Mouse (Mus musculus): ENCODE data around the gene Tnfsf15. TPM values are rescaled to one million over a fixed set of nuclear protein-coding genes. Genes with fewer than 3 reads are reported as not detected.

Tnfsf15 gene
- total RNA-seq, 1 experiment, result 0.49 TPM

GRCm38 (mm10) chr4:63717922-63718643 is 26.8 kb downstream of the Tnfsf15 start:
- no peaks in the 10 kb centered on the region for H3K36me3 ChIP-seq (ENCODE audit: control insufficient read depth, insufficient read depth, low read length, poor library complexity, severe bottlenecking)
- H3K4me3 ChIP-seq (ENCODE audit: insufficient read depth in 1 of 2, low read depth in 1 of 2, low read length in 2 of 2, poor library complexity in 1 of 2, severe bottlenecking in 1 of 2), result no peak overlapping the region
- TF ChIP-seq CHD2 (IDR thresholded peaks at IDR 0.05; ENCODE audit: low read depth, low read length) (no peak), ZNF384 (IDR thresholded peaks at IDR 0.05; ENCODE audit: low read depth, low read length) (no peak), ZC3H11A (IDR thresholded peaks at IDR 0.05; ENCODE audit: borderline replicate concordance, low read depth, low read length) (no peak), HCFC1 (IDR thresholded peaks at IDR 0.05; ENCODE audit: borderline replicate concordance, insufficient read depth, low read length) (no peak), MAFK (IDR thresholded peaks at IDR 0.05; ENCODE audit: insufficient read depth, low read depth, low read length) (no peak)
- no peak overlapping the region for H3K27ac ChIP-seq (ENCODE audit: insufficient read depth, low read depth, low read length, poor library complexity, severe bottlenecking)
- no peak for DNase-seq (ENCODE audit: low read depth, low spot score)
- in situ Hi-C loops (cut with MboI; ENCODE audit: low sequenced_read_pairs in 2 of 2, unreplicated experiment in 2 of 2), result no loop called here
- no peak overlapping the region for H3K9ac ChIP-seq (ENCODE audit: insufficient read depth, low read depth, low read length, poor library complexity, severe bottlenecking)
- H3K4me1 ChIP-seq (ENCODE audit: control insufficient read depth in 2 of 2, insufficient read depth in 2 of 2, low read length in 2 of 2, poor library complexity in 1 of 2), result no peaks in the 10 kb centered on the region
- H3K9me3 ChIP-seq (ENCODE audit: control insufficient read depth, insufficient read depth, low read depth, low read length), result no peaks in the 10 kb centered on the region

- in situ Hi-C loops (cut with MboI; ENCODE audit: low sequenced_read_pairs in 2 of 2, unreplicated experiment in 2 of 2), result no loop called here
These were observed 33.0 kb downstream of the Tnfsf15 start for GRCm38 (mm10) chr4:63711886-63712285.

GRCm38 (mm10) chr4:63710431-63711220 is 34.3 kb downstream of the Tnfsf15 start:
- no peak overlapping the region for H3K27ac ChIP-seq (ENCODE audit: insufficient read depth, low read depth, low read length, poor library complexity, severe bottlenecking)
- H3K4me1 ChIP-seq (ENCODE audit: control insufficient read depth in 2 of 2, insufficient read depth in 2 of 2, low read length in 2 of 2, poor library complexity in 1 of 2), result no peaks in the 10 kb centered on the region
- H3K9ac ChIP-seq (ENCODE audit: insufficient read depth, low read depth, low read length, poor library complexity, severe bottlenecking), result no peak overlapping the region
- H3K4me3 ChIP-seq (ENCODE audit: insufficient read depth in 1 of 2, low read depth in 1 of 2, low read length in 2 of 2, poor library complexity in 1 of 2, severe bottlenecking in 1 of 2), result no peak overlapping the region
- no peak for DNase-seq (ENCODE audit: low read depth, low spot score)
- in situ Hi-C loops (cut with MboI; ENCODE audit: low sequenced_read_pairs in 2 of 2, unreplicated experiment in 2 of 2), result no loop called here
- H3K36me3 ChIP-seq (ENCODE audit: control insufficient read depth, insufficient read depth, low read length, poor library complexity, severe bottlenecking), result no peaks in the 10 kb centered on the region
- TF ChIP-seq CHD2 (IDR thresholded peaks at IDR 0.05; ENCODE audit: low read depth, low read length) (no peak), ZC3H11A (IDR thresholded peaks at IDR 0.05; ENCODE audit: borderline replicate concordance, low read depth, low read length) (no peak), MAFK (IDR thresholded peaks at IDR 0.05; ENCODE audit: insufficient read depth, low read depth, low read length) (no peak), ZNF384 (IDR thresholded peaks at IDR 0.05; ENCODE audit: low read depth, low read length) (no peak), HCFC1 (IDR thresholded peaks at IDR 0.05; ENCODE audit: borderline replicate concordance, insufficient read depth, low read length) (no peak)
- H3K9me3 ChIP-seq (ENCODE audit: control insufficient read depth, insufficient read depth, low read depth, low read length), result no peaks in the 10 kb centered on the region

More at GRCm38 (mm10) chr4:63711886-63712285, 33.0 kb downstream of the Tnfsf15 start:
- no peaks in the 10 kb centered on the region for H3K9me3 ChIP-seq (ENCODE audit: control insufficient read depth, insufficient read depth, low read depth, low read length)
- H3K4me1 ChIP-seq (ENCODE audit: control insufficient read depth in 2 of 2, insufficient read depth in 2 of 2, low read length in 2 of 2, poor library complexity in 1 of 2), result no peaks in the 10 kb centered on the region
- no peaks in the 10 kb centered on the region for H3K36me3 ChIP-seq (ENCODE audit: control insufficient read depth, insufficient read depth, low read length, poor library complexity, severe bottlenecking)
- no peak overlapping the region for H3K4me3 ChIP-seq (ENCODE audit: insufficient read depth in 1 of 2, low read depth in 1 of 2, low read length in 2 of 2, poor library complexity in 1 of 2, severe bottlenecking in 1 of 2)
- H3K9ac ChIP-seq (ENCODE audit: insufficient read depth, low read depth, low read length, poor library complexity, severe bottlenecking), result no peak overlapping the region
- H3K27ac ChIP-seq (ENCODE audit: insufficient read depth, low read depth, low read length, poor library complexity, severe bottlenecking), result no peak overlapping the region
- TF ChIP-seq ZNF384 (IDR thresholded peaks at IDR 0.05; ENCODE audit: low read depth, low read length), result no peak
- no peak for TF ChIP-seq ZC3H11A (IDR thresholded peaks at IDR 0.05; ENCODE audit: borderline replicate concordance, low read depth, low read length)
- no peak for TF ChIP-seq HCFC1 (IDR thresholded peaks at IDR 0.05; ENCODE audit: borderline replicate concordance, insufficient read depth, low read length)
- no peak for TF ChIP-seq MAFK (IDR thresholded peaks at IDR 0.05; ENCODE audit: insufficient read depth, low read depth, low read length)
- TF ChIP-seq CHD2 (IDR thresholded peaks at IDR 0.05; ENCODE audit: low read depth, low read length), result no peak
- no peak for DNase-seq (ENCODE audit: low read depth, low spot score)

GRCm38 (mm10) chr4:63706279-63706971 is 38.5 kb downstream of the Tnfsf15 start:
- H3K9me3 ChIP-seq (ENCODE audit: control insufficient read depth, insufficient read depth, low read depth, low read length), result no peaks in the 10 kb centered on the region
- H3K4me1 ChIP-seq (ENCODE audit: control insufficient read depth in 2 of 2, insufficient read depth in 2 of 2, low read length in 2 of 2, poor library complexity in 1 of 2), result no peaks in the 10 kb centered on the region
- H3K27ac ChIP-seq (ENCODE audit: insufficient read depth, low read depth, low read length, poor library complexity, severe bottlenecking), result no peak overlapping the region
- no peak overlapping the region for H3K4me3 ChIP-seq (ENCODE audit: insufficient read depth in 1 of 2, low read depth in 1 of 2, low read length in 2 of 2, poor library complexity in 1 of 2, severe bottlenecking in 1 of 2)
- no peak for DNase-seq (ENCODE audit: low read depth, low spot score)
- H3K36me3 ChIP-seq (ENCODE audit: control insufficient read depth, insufficient read depth, low read length, poor library complexity, severe bottlenecking), result no peaks in the 10 kb centered on the region
- H3K9ac ChIP-seq (ENCODE audit: insufficient read depth, low read depth, low read length, poor library complexity, severe bottlenecking), result no peak overlapping the region
- in situ Hi-C loops (cut with MboI; ENCODE audit: low sequenced_read_pairs in 2 of 2, unreplicated experiment in 2 of 2), result no loop called here
- TF ChIP-seq CHD2 (IDR thresholded peaks at IDR 0.05; ENCODE audit: low read depth, low read length) (no peak), ZNF384 (IDR thresholded peaks at IDR 0.05; ENCODE audit: low read depth, low read length) (no peak), HCFC1 (IDR thresholded peaks at IDR 0.05; ENCODE audit: borderline replicate concordance, insufficient read depth, low read length) (no peak), MAFK (IDR thresholded peaks at IDR 0.05; ENCODE audit: insufficient read depth, low read depth, low read length) (no peak)

Data from ES-E14 (cell line).